Mouse (Mus musculus) neural tube, embryonic 12.5 days (tissue): ENCODE measurements around the gene Atpaf1. TPM values are rescaled to one million over a fixed set of nuclear protein-coding genes. Genes with fewer than 3 reads are reported as not detected.

ENCODE experiments used
- ATAC-seq: fragments of 200-750 bp; cut with Nextera tagmentation; 2 replicates; pipeline ENCODE4 v1.8.0; 2017; ENCODE audit warnings: low read depth, mild to moderate bottlenecking, moderate TSS enrichment, moderate library complexity; ENCODE audit not compliant: low FRiP score
- H3K27ac ChIP-seq: fragments of 300-500 bp; sonication (generic); 2 replicates; pipeline ENCODE4 v1.5.1; 2016
- H3K27me3 ChIP-seq: fragments of 300-500 bp; sonication (generic); replicated peaks from 2 replicates; pipeline ENCODE4 v1.6.1; 2016; ENCODE audit warnings: mild to moderate bottlenecking
- H3K36me3 ChIP-seq: fragments of 300-500 bp; sonication (generic); 2 replicates; pipeline ENCODE4 v1.6.1; 2016; ENCODE audit warnings: mild to moderate bottlenecking
- H3K4me1 ChIP-seq: fragments of 300-500 bp; sonication (generic); 2 replicates; pipeline ENCODE4 v1.6.1; 2016
- H3K4me2 ChIP-seq: fragments of 300-500 bp; sonication (generic); replicated peaks from 2 replicates; pipeline ENCODE4 v1.6.1; 2016; ENCODE audit warnings: mild to moderate bottlenecking
- H3K4me3 ChIP-seq: fragments of 300-500 bp; sonication (generic); 2 replicates; pipeline ENCODE4 v1.5.1; 2016
- H3K9ac ChIP-seq: fragments of 300-500 bp; sonication (generic); 2 replicates; pipeline ENCODE4 v1.6.1; 2016; ENCODE audit warnings: mild to moderate bottlenecking
- H3K9me3 ChIP-seq: fragments of 300-500 bp; sonication (generic); 2 replicates; pipeline ENCODE4 v1.6.1; 2016; ENCODE audit warnings: mild to moderate bottlenecking
- WGBS: fragments of 180-500 bp; shearing (Covaris S2); methylation state at CpG from one replicate; pipeline ENCODE4 v1.1.7; 2016; 5-methylcytosine and 5-hydroxymethylcytosine counted together
- polyA plus RNA-seq: library from polyadenylated mRNA; unstranded; fragments of >200 nt; fragmentation: Nextera tagmentation; extraction: Ambion mirVana; gene quantifications from 2 replicates; pipeline ENCODE4 v1.2.1, GENCODE M21; 2016

Gene Atpaf1
- polyA plus RNA-seq, 1 experiment from 2014 or later = 36.2 TPM

DNA sequence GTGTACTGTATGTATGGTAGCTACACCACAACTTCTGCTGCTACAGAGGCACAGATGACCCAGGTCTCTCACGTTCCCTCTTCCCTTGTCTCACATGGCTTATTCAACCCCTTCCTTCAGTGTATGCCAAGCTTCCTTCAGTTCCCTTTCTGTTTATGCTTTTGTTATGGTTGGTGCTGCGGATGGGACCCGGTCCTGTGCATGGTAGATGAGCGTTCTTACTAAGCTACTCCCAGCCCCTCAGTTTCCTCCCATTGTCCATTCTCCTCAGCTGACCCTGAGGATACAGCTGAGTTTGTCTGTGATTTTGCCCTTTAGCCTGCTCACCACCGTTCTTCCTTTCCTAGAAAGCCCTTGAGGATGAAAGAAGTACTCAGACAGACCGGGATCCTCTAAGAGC is 67.0 kb downstream of the Atpaf1 start:
- WGBS = 89% methylated on average over 6 of the region's 6 CpGs
- H3K9me3 ChIP-seq = no peaks in the 10 kb centered on the region
- no peak overlapping the region for H3K4me3 ChIP-seq
- no peak overlapping the region for H3K27ac ChIP-seq
- no peak overlapping the region for H3K4me2 ChIP-seq
- H3K27me3 ChIP-seq = no peaks in the 10 kb centered on the region
- H3K36me3 ChIP-seq = peaks cover 11% of the 10 kb centered on the region; the same call in 1 of the 2 replicates
- ATAC-seq = no peak
- H3K4me1 ChIP-seq = peaks cover 14% of the 10 kb centered on the region
- H3K9ac ChIP-seq = no peak overlapping the region

DNA sequence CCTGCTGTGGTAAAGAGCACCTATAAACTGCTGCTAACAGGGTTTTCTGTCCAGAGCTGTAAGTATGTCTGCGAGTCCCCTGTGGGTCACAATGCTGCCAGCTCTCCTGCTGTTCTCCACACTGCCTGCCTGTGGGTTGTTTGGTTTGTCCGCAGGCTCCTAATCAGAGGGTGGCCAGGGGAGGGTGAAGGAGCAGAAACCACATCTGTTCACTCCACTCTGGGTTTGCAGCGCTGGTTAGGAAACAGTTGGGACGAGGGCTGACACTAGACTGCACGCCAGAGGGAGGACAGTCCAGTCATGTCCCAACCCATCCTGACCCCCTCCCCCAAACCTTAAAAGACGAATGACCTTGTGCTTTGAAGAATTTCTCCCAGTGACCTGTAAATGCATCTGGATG is 70.5 kb downstream of the Atpaf1 start:
- no peak for ATAC-seq
- Histone ChIP-seq H3K9ac (no peak overlapping the region), H3K4me2 (no peak overlapping the region), H3K4me1 (peaks cover 16% of the 10 kb centered on the region), H3K9me3 (no peaks in the 10 kb centered on the region), H3K27me3 (no peaks in the 10 kb centered on the region), H3K4me3 (no peak overlapping the region), H3K27ac (no peak overlapping the region), H3K36me3 (peaks cover 14% of the 10 kb centered on the region)
- whole genome bisulfite sequencing = 47% methylated on average over 6 of the region's 6 CpGs

DNA sequence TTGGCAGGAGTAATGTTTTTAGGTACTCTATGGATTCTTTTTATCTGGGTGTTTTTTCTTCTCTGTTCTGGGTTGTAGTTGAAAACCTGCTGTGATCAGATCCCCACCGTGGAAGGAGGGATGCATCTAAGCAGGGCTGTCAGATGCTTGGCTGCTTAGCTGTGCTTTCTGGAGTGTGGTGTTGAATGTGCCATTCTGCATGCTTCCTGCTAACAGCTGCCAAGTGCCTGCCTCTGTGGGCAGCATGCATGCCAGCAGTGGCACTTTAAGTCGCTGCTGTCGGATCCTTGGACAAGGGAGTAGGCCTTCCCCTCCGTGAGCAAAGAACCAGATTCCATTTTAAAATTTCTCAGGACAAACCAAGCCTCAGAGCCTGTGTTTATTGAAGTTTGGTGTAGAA is 71.0 kb downstream of the Atpaf1 start:
- no peak overlapping the region for H3K4me2 ChIP-seq
- 69% methylated on average over 4 of the region's 4 CpGs for WGBS
- peaks cover 16% of the 10 kb centered on the region for H3K36me3 ChIP-seq
- H3K9me3 ChIP-seq = no peaks in the 10 kb centered on the region
- no peak overlapping the region for H3K27ac ChIP-seq
- no peak for ATAC-seq
- peaks cover 16% of the 10 kb centered on the region for H3K4me1 ChIP-seq
- H3K9ac ChIP-seq = no peak overlapping the region
- no peaks in the 10 kb centered on the region for H3K27me3 ChIP-seq
- H3K4me3 ChIP-seq = no peak overlapping the region

DNA sequence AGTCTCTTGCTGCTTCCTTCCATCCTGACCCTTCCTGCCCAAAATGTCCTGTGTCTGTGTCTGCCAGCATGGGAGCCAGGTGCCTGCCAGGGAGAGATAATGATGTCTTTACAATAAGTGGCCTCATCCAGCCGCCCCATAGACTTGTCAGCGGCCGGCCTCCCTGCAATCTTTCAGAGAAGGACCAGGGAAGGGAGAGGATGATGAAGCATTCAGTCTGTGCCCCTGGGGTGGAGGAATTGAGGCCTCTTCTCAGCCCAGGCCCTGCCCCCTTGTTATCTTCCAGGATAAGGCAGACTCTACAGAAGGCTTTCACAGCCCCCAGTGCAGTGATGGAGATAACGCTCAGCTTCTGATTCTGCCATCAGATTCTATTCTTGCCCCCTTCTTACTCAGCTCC is 71.7 kb downstream of the Atpaf1 start:
- no peak overlapping the region for H3K27ac ChIP-seq
- ATAC-seq = no peak

DNA sequence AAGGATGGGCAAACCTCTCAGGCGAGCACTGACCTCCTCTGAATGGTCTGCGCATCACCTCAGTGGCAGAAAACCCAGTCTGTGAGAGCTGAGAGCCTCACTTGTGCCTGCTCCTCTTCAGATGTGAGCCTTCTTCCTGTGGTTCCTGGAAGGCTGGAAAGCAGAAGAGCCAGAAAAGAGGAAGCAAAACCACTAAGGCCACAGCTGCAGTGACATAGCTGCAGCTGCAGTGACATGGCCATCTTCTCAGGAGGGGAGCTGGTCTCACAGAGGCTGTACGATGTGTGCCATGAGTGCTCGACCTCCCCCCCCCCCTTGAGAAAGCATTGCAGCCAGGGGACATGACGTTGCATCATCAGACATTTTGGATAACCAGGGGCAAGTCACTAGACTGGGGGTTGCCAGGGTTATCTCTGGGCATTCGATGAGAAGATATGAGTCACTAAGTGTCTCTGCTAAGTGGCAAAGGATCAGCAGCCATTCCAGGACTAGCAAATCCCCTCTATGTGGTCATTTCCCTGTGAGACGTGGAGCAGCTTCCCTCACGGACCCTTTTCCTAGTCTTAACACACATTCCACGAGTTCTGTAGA is 72.8 kb downstream of the Atpaf1 start:
- 84% methylated on average over 9 of the region's 9 CpGs for WGBS
- no peak for ATAC-seq
- Histone ChIP-seq H3K9me3 (no peaks in the 10 kb centered on the region), H3K4me1 (peaks cover 16% of the 10 kb centered on the region), H3K27ac (no peak overlapping the region), H3K27me3 (no peaks in the 10 kb centered on the region), H3K9ac (no peak overlapping the region), H3K36me3 (peaks cover 22% of the 10 kb centered on the region), H3K4me3 (no peak overlapping the region), H3K4me2 (no peak overlapping the region)

More for the DNA sequence above, 71.7 kb downstream of the Atpaf1 start:
- peaks cover 19% of the 10 kb centered on the region for H3K36me3 ChIP-seq
- H3K4me3 ChIP-seq = no peak overlapping the region
- peaks cover 16% of the 10 kb centered on the region for H3K4me1 ChIP-seq
- no peaks in the 10 kb centered on the region for H3K27me3 ChIP-seq
- 57% methylated on average over 4 of the region's 4 CpGs for WGBS
- peak overlapping the region; percentile 29; the same call in 1 of the 2 replicates for H3K9ac ChIP-seq
- no peak overlapping the region for H3K4me2 ChIP-seq
- no peaks in the 10 kb centered on the region for H3K9me3 ChIP-seq

DNA sequence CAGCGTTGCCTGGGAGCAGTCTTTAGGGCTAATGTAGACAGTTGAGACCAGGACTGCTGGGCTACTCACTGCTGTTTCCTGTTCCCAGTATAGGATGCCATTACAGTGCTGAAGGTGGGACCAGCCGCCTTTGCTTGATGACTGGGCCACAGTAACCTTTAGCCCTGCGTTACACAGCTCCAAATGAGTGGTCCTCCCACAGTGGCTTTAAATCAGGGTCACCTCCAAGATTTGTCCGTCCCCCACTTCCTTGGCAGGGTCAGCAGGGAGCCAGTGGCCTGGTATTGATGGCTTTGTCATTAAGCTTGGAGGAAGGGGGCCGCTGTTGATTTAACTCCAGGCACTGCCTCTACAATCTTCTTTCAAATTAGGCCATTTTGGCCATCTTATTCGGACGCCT is 78.7 kb downstream of the Atpaf1 start:
- H3K36me3 ChIP-seq = peaks cover 20% of the 10 kb centered on the region
- ATAC-seq = no peak

DNA sequence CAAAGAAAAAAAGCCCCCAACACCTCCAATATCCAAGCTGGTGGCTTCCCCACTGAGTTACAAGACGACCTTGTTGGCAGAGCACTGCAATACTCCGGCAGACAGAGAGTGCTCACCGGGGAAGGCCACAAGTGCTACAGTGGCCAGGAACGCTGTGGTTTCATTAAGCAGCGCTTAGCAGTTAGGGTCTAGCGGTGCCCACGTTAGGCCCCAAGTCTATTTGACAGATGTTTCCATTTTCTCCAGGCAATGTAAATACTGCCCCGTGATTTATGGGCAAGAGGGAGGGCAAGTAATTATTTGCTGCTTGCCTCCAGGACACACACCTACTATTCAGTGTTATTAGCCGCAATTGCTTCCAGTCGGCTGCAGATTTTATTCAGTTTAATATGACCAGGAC is 79.3 kb downstream of the Atpaf1 start:
- H3K4me1 ChIP-seq = peaks cover 11% of the 10 kb centered on the region
- WGBS = 15% methylated on average over 10 of the region's 10 CpGs
- no peaks in the 10 kb centered on the region for H3K27me3 ChIP-seq
- peak; percentile 75 for ATAC-seq
- no peaks in the 10 kb centered on the region for H3K9me3 ChIP-seq
- no peak overlapping the region for H3K9ac ChIP-seq
- H3K4me2 ChIP-seq = no peak overlapping the region
- H3K27ac ChIP-seq = no peak overlapping the region
- H3K4me3 ChIP-seq = no peak overlapping the region
- H3K36me3 ChIP-seq = peaks cover 19% of the 10 kb centered on the region

More for the DNA sequence above, 78.7 kb downstream of the Atpaf1 start:
- no peaks in the 10 kb centered on the region for H3K9me3 ChIP-seq
- no peak overlapping the region for H3K4me3 ChIP-seq
- H3K27ac ChIP-seq = no peak overlapping the region
- H3K9ac ChIP-seq = no peak overlapping the region
- no peak overlapping the region for H3K4me2 ChIP-seq
- 36% methylated on average over 7 of the region's 7 CpGs for WGBS
- H3K4me1 ChIP-seq = peaks cover 11% of the 10 kb centered on the region
- no peaks in the 10 kb centered on the region for H3K27me3 ChIP-seq

Other genes with a start within 250 kb of the Atpaf1 start
- gene Cyp4a31, start 221.2 kb upstream of the Atpaf1 start, polyA plus RNA-seq = not detected in 2 replicates
- gene Cyp4a32, start 183.8 kb upstream of the Atpaf1 start, polyA plus RNA-seq = not detected in 2 replicates
- 0.18 TPM in 1 of 2 replicates, not detected in the other for gene Cyp4b1, start 137.1 kb upstream of the Atpaf1 start, polyA plus RNA-seq
- 23.5 and 27.8 TPM in 2 replicates for gene Efcab14, start 47.1 kb upstream of the Atpaf1 start, polyA plus RNA-seq
- 0.43 and 0.67 TPM in 2 replicates for gene Tex38, start 3.8 kb upstream of the Atpaf1 start, polyA plus RNA-seq
- gene Mob3c, start 43.3 kb downstream of the Atpaf1 start, polyA plus RNA-seq = 6.2 TPM in 2 replicates
- 24.8 and 26.4 TPM in 2 replicates for gene Mknk1, start 54.4 kb downstream of the Atpaf1 start, polyA plus RNA-seq
- not detected in 2 replicates for gene Kncn, start 99.6 kb downstream of the Atpaf1 start, polyA plus RNA-seq
- not detected in 2 replicates for gene 6430628N08Rik, start 105.9 kb downstream of the Atpaf1 start, polyA plus RNA-seq
- gene Dmbx1, start 155.1 kb downstream of the Atpaf1 start, polyA plus RNA-seq = 1.6 and 2.4 TPM in 2 replicates
- gene Faah, start 233.1 kb downstream of the Atpaf1 start, polyA plus RNA-seq = 4.8 and 5.8 TPM in 2 replicates